Mouse (Mus musculus) liver, postnatal 0 days (tissue): ENCODE results near the gene Cbr2.

Source experiments
- CTCF ChIP-seq: sonication (generic); IDR thresholded peaks from 2 replicates; pipeline ENCODE4 v1.5.1; 2016; ENCODE audit warnings: antibody characterized with exemption, low read depth
- EP300 ChIP-seq: IDR thresholded peaks from 2 replicates; pipeline ENCODE4 v1.6.1; 2016; ENCODE audit warnings: antibody characterized with exemption, low read depth, mild to moderate bottlenecking

- TF ChIP-seq CTCF (peak; percentile 96), EP300 (no peak)
Measured at GRCm38 (mm10) chr11:120720450-120720849, 11.5 kb downstream of the Cbr2 start.
